Mouse (Mus musculus) forebrain, embryonic 10.5 days (tissue): ENCODE data around the gene Irgc1. TPM values are rescaled to one million over a fixed set of nuclear protein-coding genes. Genes with fewer than 3 reads are reported as not detected.

Experiments
- DNase-seq: peaks from one replicate; pipeline ENCODE4 v3.0.0-alpha.2; 2017; ENCODE audit warnings: low spot score; ENCODE audit errors: extremely low spot score
- H3K27ac ChIP-seq: fragments of 300-500 bp; sonication (generic); 2 replicates; pipeline ENCODE4 v1.5.1; 2016; ENCODE audit warnings: mild to moderate bottlenecking
- H3K27me3 ChIP-seq: fragments of 300-500 bp; sonication (generic); 2 replicates; pipeline ENCODE4 v1.6.1; 2016; ENCODE audit warnings: mild to moderate bottlenecking; ENCODE audit not compliant: poor library complexity, severe bottlenecking
- H3K36me3 ChIP-seq: fragments of 300-500 bp; sonication (generic); replicated peaks from 2 replicates; pipeline ENCODE4 v1.6.1; 2016; ENCODE audit warnings: mild to moderate bottlenecking, moderate library complexity
- H3K4me1 ChIP-seq: fragments of 300-500 bp; sonication (generic); 2 replicates; pipeline ENCODE4 v1.6.1; 2016
- H3K4me3 ChIP-seq: fragments of 300-500 bp; sonication (generic); 2 replicates; pipeline ENCODE4 v1.5.1; 2016; ENCODE audit warnings: mild to moderate bottlenecking, moderate library complexity
- H3K9me3 ChIP-seq: fragments of 300-500 bp; sonication (generic); 2 replicates; pipeline ENCODE4 v1.6.1; 2016; ENCODE audit warnings: mild to moderate bottlenecking, moderate library complexity
- WGBS: fragments of 180-500 bp; shearing (Covaris S2); methylation state at CpG from one replicate; pipeline ENCODE4 v1.1.7; 2016; 5-methylcytosine and 5-hydroxymethylcytosine counted together
- polyA plus RNA-seq: library from polyadenylated mRNA; unstranded; fragments of >200 nt; fragmentation: Nextera tagmentation; extraction: Ambion mirVana; gene quantifications from 2 replicates; pipeline ENCODE4 v1.2.1, GENCODE M21; 2016

The Irgc1 gene
- polyA plus RNA-seq, 1 experiment from 2014 or later, result not detected

DNA sequence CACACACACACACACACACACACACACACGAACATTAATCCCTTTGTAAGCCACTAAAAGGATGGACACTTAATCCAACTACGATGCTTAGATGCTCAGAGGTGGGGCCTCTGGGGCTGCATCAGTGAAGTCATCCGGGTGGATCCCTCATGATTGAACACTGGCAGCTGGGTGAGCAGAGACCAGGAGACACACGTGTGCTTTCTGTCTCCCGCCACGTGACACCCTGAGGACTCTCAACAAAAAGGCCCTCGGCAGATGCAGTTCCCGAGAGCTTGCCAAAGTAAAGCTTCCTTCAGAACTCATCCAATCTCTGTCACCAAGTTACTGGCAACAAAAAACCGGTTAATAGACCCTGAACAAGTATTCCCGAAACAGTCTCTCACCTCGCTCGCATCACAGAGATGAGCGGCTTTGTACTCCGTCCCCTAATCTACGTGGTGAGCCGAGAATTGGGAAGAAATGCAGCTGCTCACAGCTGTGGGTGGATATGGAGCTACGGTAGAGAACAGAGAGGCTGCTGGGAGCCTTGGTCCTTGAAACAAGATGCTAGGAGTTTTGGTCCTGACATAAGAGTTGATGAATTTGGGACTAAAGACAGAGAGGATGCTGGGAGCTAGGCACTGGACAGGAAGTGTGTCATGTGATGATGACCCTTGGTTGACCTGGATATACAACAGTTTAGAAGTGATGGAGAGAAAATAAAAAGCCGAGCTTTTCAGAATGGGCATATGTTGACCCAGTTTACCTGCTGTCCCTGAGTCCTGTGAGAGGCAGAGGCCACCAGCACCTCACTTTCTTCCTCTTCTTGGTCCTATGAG lies 28.2 kb upstream of the Irgc1 start:
- peak overlapping the region; percentile 81; the same call in 1 of the 2 replicates for H3K4me3 ChIP-seq
- no peak for DNase-seq
- H3K4me1 ChIP-seq, result peaks cover 43% of the 10 kb centered on the region
- 69% methylated on average over 18 of the region's 18 CpGs for WGBS
- no peak overlapping the region for H3K27ac ChIP-seq
- no peaks in the 10 kb centered on the region for H3K36me3 ChIP-seq
- peaks cover 3% of the 10 kb centered on the region; the same call in 1 of the 2 replicates for H3K9me3 ChIP-seq
- H3K27me3 ChIP-seq, result peaks cover 73% of the 10 kb centered on the region

- H3K36me3 ChIP-seq, result no peaks in the 10 kb centered on the region
- H3K4me1 ChIP-seq, result peaks cover 45% of the 10 kb centered on the region
- H3K27ac ChIP-seq, result peak overlapping the region; percentile 8; the same call in 1 of the 2 replicates
- H3K9me3 ChIP-seq, result peaks cover 3% of the 10 kb centered on the region; the same call in 1 of the 2 replicates
- peaks cover 71% of the 10 kb centered on the region for H3K27me3 ChIP-seq
- WGBS, result 95% methylated on average over 2 of the region's 2 CpGs
- no peak for DNase-seq
- H3K4me3 ChIP-seq, result no peak overlapping the region
These were observed 27.6 kb upstream of the Irgc1 start for GRCm38 (mm10) chr7:24479685-24480084.

DNA sequence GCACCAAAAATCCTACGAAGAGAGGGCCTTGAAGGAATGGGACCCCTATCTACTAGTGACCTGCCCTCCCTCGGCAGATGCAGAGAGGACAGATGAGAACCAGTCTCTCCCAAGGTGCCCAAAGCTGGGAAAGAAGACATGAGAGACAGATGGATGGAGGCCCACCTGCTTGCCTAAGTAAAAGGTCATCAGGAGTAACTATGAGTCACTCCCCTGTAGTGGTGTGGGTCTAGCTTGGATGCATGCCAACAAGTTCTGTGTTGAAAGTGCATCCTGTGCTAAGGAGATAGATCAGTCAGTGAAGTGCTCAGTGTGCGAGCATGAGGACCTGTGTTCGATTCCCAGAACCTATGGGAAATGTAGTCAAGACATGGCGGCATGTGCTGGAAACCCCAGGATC lies 26.8 kb upstream of the Irgc1 start:
- no peak overlapping the region for H3K27ac ChIP-seq
- H3K36me3 ChIP-seq, result no peaks in the 10 kb centered on the region
- DNase-seq, result no peak
- H3K9me3 ChIP-seq, result peaks cover 3% of the 10 kb centered on the region; the same call in 1 of the 2 replicates
- WGBS, result 89% methylated on average over 5 of the region's 5 CpGs
- H3K27me3 ChIP-seq, result peaks cover 64% of the 10 kb centered on the region
- H3K4me3 ChIP-seq, result no peak overlapping the region
- H3K4me1 ChIP-seq, result peaks cover 45% of the 10 kb centered on the region

DNA sequence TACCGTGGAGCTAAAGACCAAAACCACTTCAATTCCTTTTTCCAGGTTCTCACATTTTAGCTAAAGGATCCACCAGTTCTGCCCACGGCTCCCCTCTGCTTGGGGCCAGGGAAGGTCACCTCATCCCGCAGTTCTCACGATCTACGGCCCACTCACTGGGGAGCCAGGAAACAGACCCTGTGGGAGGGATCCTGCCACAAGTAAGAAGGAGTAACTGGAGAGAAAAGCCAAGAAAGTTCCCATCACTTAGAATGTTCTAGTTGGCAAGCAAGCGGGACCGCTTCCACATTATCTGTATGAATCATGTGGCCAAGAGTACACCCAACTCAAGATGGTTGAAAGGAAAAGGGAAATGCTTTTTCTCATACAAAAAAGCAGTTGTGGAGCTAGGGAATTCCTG lies 24.8 kb upstream of the Irgc1 start:
- Histone ChIP-seq H3K4me1 (peaks cover 29% of the 10 kb centered on the region), H3K36me3 (no peaks in the 10 kb centered on the region), H3K27ac (no peak overlapping the region), H3K9me3 (peaks cover 6% of the 10 kb centered on the region; the same call in 1 of the 2 replicates), H3K4me3 (no peak overlapping the region), H3K27me3 (peaks cover 44% of the 10 kb centered on the region)
- 95% methylated on average over 7 of the region's 7 CpGs for WGBS
- DNase-seq, result no peak

GRCm38 (mm10) chr7:24476338-24476737 lies 24.2 kb upstream of the Irgc1 start:
- WGBS, result 86% methylated on average over 8 of the region's 8 CpGs
- no peak overlapping the region for H3K4me3 ChIP-seq
- no peak for DNase-seq

GRCm38 (mm10) chr7:24474811-24475506 lies 22.9 kb upstream of the Irgc1 start:
- Histone ChIP-seq H3K27me3 (peaks cover 25% of the 10 kb centered on the region), H3K4me3 (peak overlapping the region; percentile 8; the same call in 1 of the 2 replicates), H3K36me3 (no peaks in the 10 kb centered on the region), H3K9me3 (peaks cover 18% of the 10 kb centered on the region), H3K4me1 (peaks cover 12% of the 10 kb centered on the region), H3K27ac (no peak overlapping the region)
- WGBS, result 38% methylated on average over 21 of the region's 21 CpGs
- DNase-seq, result no peak

More at GRCm38 (mm10) chr7:24476338-24476737, 24.2 kb upstream of the Irgc1 start:
- peaks cover 24% of the 10 kb centered on the region for H3K4me1 ChIP-seq
- no peaks in the 10 kb centered on the region for H3K36me3 ChIP-seq
- H3K27me3 ChIP-seq, result peaks cover 39% of the 10 kb centered on the region
- peaks cover 11% of the 10 kb centered on the region for H3K9me3 ChIP-seq
- no peak overlapping the region for H3K27ac ChIP-seq

- Histone ChIP-seq H3K36me3 (no peaks in the 10 kb centered on the region), H3K4me1 (peaks cover 7% of the 10 kb centered on the region), H3K9me3 (peaks cover 21% of the 10 kb centered on the region), H3K4me3 (no peak overlapping the region), H3K27ac (no peak overlapping the region), H3K27me3 (peaks cover 16% of the 10 kb centered on the region)
- WGBS, result 55% methylated on average over 10 of the region's 10 CpGs
- DNase-seq, result peak; percentile 71
These were observed 21.9 kb upstream of the Irgc1 start for GRCm38 (mm10) chr7:24473913-24474529.

- H3K4me1 ChIP-seq, result peaks cover 4% of the 10 kb centered on the region
- H3K9me3 ChIP-seq, result peaks cover 22% of the 10 kb centered on the region
- H3K27me3 ChIP-seq, result peaks cover 7% of the 10 kb centered on the region; the same call in 1 of the 2 replicates
- H3K36me3 ChIP-seq, result no peaks in the 10 kb centered on the region
- no peak for DNase-seq
- no peak overlapping the region for H3K27ac ChIP-seq
- no peak overlapping the region for H3K4me3 ChIP-seq
- 75% methylated on average over 7 of the region's 7 CpGs for WGBS
These were observed 20.8 kb upstream of the Irgc1 start for GRCm38 (mm10) chr7:24472937-24473336.

DNA sequence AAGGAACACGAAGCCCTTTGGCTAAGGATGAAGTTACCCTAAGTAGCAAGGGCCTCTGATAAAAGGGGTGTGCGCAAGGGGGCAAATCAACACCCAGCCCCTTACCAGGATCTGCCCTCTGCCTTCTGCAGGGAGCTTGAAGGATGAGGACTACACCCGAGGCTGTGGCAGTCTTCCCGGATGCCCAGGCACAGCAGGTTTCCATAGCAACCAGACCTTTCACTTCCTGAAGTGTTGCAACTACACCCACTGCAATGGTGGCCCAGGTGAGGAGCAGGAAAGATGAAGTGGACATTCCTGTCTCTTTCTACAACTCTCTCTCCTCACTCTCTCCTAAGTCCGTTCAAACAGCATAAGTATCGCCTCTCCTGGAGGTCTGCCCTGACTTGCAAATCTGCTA lies 20.3 kb upstream of the Irgc1 start:
- H3K36me3 ChIP-seq, result no peaks in the 10 kb centered on the region
- no peak overlapping the region for H3K27ac ChIP-seq
- no peak for DNase-seq
- H3K4me1 ChIP-seq, result peaks cover 4% of the 10 kb centered on the region
- WGBS, result 83% methylated on average over 6 of the region's 6 CpGs
- H3K9me3 ChIP-seq, result peaks cover 19% of the 10 kb centered on the region
- H3K4me3 ChIP-seq, result no peak overlapping the region
- H3K27me3 ChIP-seq, result 0 out of 2 replicates have a peak, but pooled peaks cover 4% of the 10 kb centered on the region

DNA sequence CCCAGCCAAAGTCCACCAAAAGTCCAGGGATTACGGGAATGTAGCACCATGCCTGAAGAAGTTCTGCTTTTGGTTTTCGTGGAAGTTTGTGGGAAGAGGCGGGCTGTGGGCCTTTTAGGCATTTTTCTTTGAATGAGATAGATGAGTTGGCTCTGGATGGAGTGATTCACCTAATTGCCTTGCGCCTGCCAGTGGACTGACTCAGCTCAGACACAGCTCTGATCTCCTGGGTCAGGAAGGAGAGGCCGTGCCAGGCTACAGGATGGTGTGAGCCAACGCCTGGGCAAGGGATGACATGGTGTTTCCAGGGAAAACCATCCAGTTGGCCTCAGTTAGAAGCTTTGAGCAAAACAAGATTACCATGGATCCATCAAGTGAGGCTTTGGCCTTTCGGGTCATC lies 18.3 kb upstream of the Irgc1 start:
- DNase-seq, result no peak
- peaks cover 19% of the 10 kb centered on the region for H3K9me3 ChIP-seq
- H3K27ac ChIP-seq, result no peak overlapping the region
- no peak overlapping the region for H3K4me3 ChIP-seq
- WGBS, result 94% methylated on average over 7 of the region's 7 CpGs
- peaks cover 4% of the 10 kb centered on the region for H3K4me1 ChIP-seq
- H3K27me3 ChIP-seq, result 0 out of 2 replicates have a peak, but pooled peaks cover 4% of the 10 kb centered on the region
- H3K36me3 ChIP-seq, result no peaks in the 10 kb centered on the region

DNA sequence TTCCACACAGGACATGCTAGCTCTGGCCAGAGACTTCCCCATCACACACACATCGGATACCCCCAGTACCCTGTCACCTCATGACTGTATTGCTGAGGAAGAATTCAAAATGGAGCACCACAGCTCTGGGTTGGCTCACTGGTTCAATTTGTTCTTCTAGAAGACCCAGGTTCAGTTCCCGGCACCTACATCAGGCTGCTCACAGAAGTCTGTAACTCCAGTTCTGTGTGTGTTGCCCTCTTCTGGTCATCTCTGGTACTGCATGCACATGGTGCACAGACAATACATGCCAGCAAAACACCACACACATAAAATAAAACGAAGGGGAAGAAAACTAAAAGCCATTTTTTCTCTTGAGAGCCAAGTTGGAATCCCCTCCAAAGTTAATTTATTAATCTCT lies 17.0 kb upstream of the Irgc1 start:
- H3K9me3 ChIP-seq, result peaks cover 19% of the 10 kb centered on the region
- no peak for DNase-seq
- H3K4me3 ChIP-seq, result no peak overlapping the region
- WGBS, result 82% methylated on average over 3 of the region's 3 CpGs
- no peaks in the 10 kb centered on the region for H3K4me1 ChIP-seq
- H3K36me3 ChIP-seq, result no peaks in the 10 kb centered on the region
- no peak overlapping the region for H3K27ac ChIP-seq
- no peaks in the 10 kb centered on the region for H3K27me3 ChIP-seq

DNA sequence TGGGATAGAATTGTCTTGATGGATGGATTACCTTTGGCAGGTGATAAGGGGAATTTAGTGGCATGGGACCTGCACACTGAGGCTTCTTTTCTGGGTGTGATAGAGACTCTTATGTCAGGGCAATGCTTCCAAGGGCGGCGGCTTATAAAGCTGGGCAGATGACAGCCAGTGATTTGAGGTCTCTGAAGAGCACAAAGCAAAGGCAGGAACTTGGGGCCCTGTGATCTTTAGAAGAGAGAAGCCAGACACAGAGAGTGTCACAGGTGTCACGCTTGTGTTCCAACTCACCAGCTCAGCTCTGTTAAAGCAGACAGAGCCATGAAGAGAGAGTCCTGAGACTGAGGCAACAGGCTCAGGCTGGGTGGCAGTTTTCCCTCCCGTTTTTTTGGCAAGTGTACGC lies 15.8 kb upstream of the Irgc1 start:
- Histone ChIP-seq H3K4me1 (peaks cover 6% of the 10 kb centered on the region), H3K27me3 (peaks cover 4% of the 10 kb centered on the region; the same call in 1 of the 2 replicates), H3K27ac (no peak overlapping the region), H3K4me3 (no peak overlapping the region), H3K36me3 (no peaks in the 10 kb centered on the region), H3K9me3 (peaks cover 19% of the 10 kb centered on the region)
- no peak for DNase-seq
- 90% methylated on average over 5 of the region's 5 CpGs for WGBS
